Mouse (Mus musculus) CD4-positive, CD25-positive, alpha-beta regulatory T cell, adult 2 months (primary cell): ENCODE measurements around the gene Fam213b.

ENCODE experiments used
- DNase-seq: peaks from one replicate; pipeline ENCODE4 v3.0.0-alpha.2; 2012; ENCODE audit warnings: low read depth, low spot score

Gene Fam213b

GRCm38 (mm10) chr4:154882014-154882659 is 16.8 kb downstream of the Fam213b start:
- peak; percentile 40 for DNase-seq

- no peak for DNase-seq
Measured at GRCm38 (mm10) chr4:154880730-154881129, 18.2 kb downstream of the Fam213b start.

GRCm38 (mm10) chr4:154877864-154878548 is 20.9 kb downstream of the Fam213b start:
- peak; percentile 97 for DNase-seq

GRCm38 (mm10) chr4:154873186-154873585 is 25.7 kb downstream of the Fam213b start:
- no peak for DNase-seq

- DNase-seq: no peak
Measured at GRCm38 (mm10) chr4:154871757-154872251, 27.1 kb downstream of the Fam213b start.

GRCm38 (mm10) chr4:154870721-154871120 is 28.2 kb downstream of the Fam213b start:
- no peak for DNase-seq

GRCm38 (mm10) chr4:154869440-154869839 is 29.5 kb downstream of the Fam213b start, which contains the start of gene Mmel1:
Gene Mmel1, plus strand, starts transcription at chr4:154869585.
- no peak for DNase-seq

- no peak for DNase-seq
Measured at GRCm38 (mm10) chr4:154867257-154867656, 31.7 kb downstream of the Fam213b start.

GRCm38 (mm10) chr4:154866391-154866790 is 32.5 kb downstream of the Fam213b start:
- no peak for DNase-seq

GRCm38 (mm10) chr4:154864961-154865760 is 33.8 kb downstream of the Fam213b start:
- DNase-seq: no peak

- DNase-seq: peak; percentile 95
Measured at GRCm38 (mm10) chr4:154864271-154864771, 34.6 kb downstream of the Fam213b start.

- DNase-seq: no peak
Measured at GRCm38 (mm10) chr4:154863436-154863935, 35.4 kb downstream of the Fam213b start.

GRCm38 (mm10) chr4:154861967-154862366 is 37.0 kb downstream of the Fam213b start:
- DNase-seq: no peak

- DNase-seq: no peak
Measured at GRCm38 (mm10) chr4:154858601-154859000, 40.3 kb downstream of the Fam213b start.

- DNase-seq: no peak
Measured at GRCm38 (mm10) chr4:154857366-154858240, 41.3 kb downstream of the Fam213b start.

GRCm38 (mm10) chr4:154856882-154857281 is 42.1 kb downstream of the Fam213b start:
- DNase-seq: no peak

- DNase-seq: no peak
Measured at GRCm38 (mm10) chr4:154856480-154856837, 42.5 kb downstream of the Fam213b start.

GRCm38 (mm10) chr4:154855721-154856479 is 43.0 kb downstream of the Fam213b start:
- DNase-seq: peak; percentile 68

GRCm38 (mm10) chr4:154854676-154855345 is 44.1 kb downstream of the Fam213b start:
- peak; percentile 62 for DNase-seq
